Mouse (Mus musculus) forebrain, postnatal 0 days (tissue): ENCODE measurements around the gene Cryge. TPM values are rescaled to one million over a fixed set of nuclear protein-coding genes. Genes with fewer than 3 reads are reported as not detected.

Experiments used
- ATAC-seq: fragments of 200-750 bp; cut with Nextera tagmentation; 2 replicates; pipeline ENCODE4 v1.8.0; 2017; ENCODE audit warnings: mild to moderate bottlenecking, moderate library complexity
- DNase-seq: peaks from one replicate; pipeline ENCODE4 v3.0.0-alpha.2; 2015
- H3K27ac ChIP-seq: fragments of 300-500 bp; sonication (generic); 2 replicates; pipeline ENCODE4 v1.5.1; 2014; ENCODE audit warnings: low read depth, mild to moderate bottlenecking, antibody characterized with exemption, low read length, moderate library complexity, mixed read lengths
- H3K27me3 ChIP-seq: fragments of 300-500 bp; sonication (generic); 2 replicates; pipeline ENCODE4 v1.6.1; 2014; ENCODE audit warnings: mild to moderate bottlenecking, low read length, mixed read lengths; ENCODE audit not compliant: insufficient read depth
- H3K36me3 ChIP-seq: fragments of 300-500 bp; sonication (generic); 2 replicates; pipeline ENCODE4 v1.6.1; 2014; ENCODE audit warnings: mild to moderate bottlenecking, moderate library complexity; ENCODE audit not compliant: insufficient read depth
- H3K4me1 ChIP-seq: fragments of 300-500 bp; sonication (generic); 2 replicates; pipeline ENCODE4 v1.6.1; 2014; ENCODE audit warnings: antibody characterized with exemption; ENCODE audit not compliant: insufficient read depth
- H3K4me2 ChIP-seq: fragments of 300-500 bp; sonication (generic); 2 replicates; pipeline ENCODE4 v1.6.1; 2014; ENCODE audit warnings: low read depth, mild to moderate bottlenecking, moderate library complexity
- H3K4me3 ChIP-seq: fragments of 300-500 bp; sonication (generic); 2 replicates; pipeline ENCODE4 v1.5.1; 2014; ENCODE audit warnings: low read depth, low read length, mixed read lengths
- H3K9ac ChIP-seq: fragments of 300-500 bp; sonication (generic); 2 replicates; pipeline ENCODE4 v1.6.1; 2014; ENCODE audit warnings: mild to moderate bottlenecking
- H3K9me3 ChIP-seq: fragments of 300-500 bp; sonication (generic); 2 replicates; pipeline ENCODE4 v1.6.1; 2016; ENCODE audit warnings: low read length
- CTCF ChIP-seq: sonication (generic); IDR thresholded peaks from 2 replicates; pipeline ENCODE4 v1.5.1; 2016; ENCODE audit warnings: antibody characterized with exemption, control low read depth, low read depth
- WGBS: fragments of 180-500 bp; shearing (Covaris S2); extraction: QIAGEN DNeasy Blood & Tissue Kit; methylation state at CpG from one replicate; pipeline ENCODE4 v1.1.7; 2014; 5-methylcytosine and 5-hydroxymethylcytosine counted together
- polyA plus RNA-seq: library from polyadenylated mRNA; unstranded; fragments of >200 nt; fragmentation: Nextera tagmentation; extraction: Ambion mirVana; gene quantifications from 2 replicates; pipeline ENCODE4 v1.2.1, GENCODE M21; 2015
- total RNA-seq: library from RNA; depleted of rRNA; stranded (reverse); fragments of >200 nt; gene quantifications from 2 replicates; pipeline ENCODE4 v1.2.3, GENCODE M21; 2014; rRNA removed

Cryge gene
- total and polyA plus RNA-seq, 2 experiments from 2014 or later = not detected

DNA sequence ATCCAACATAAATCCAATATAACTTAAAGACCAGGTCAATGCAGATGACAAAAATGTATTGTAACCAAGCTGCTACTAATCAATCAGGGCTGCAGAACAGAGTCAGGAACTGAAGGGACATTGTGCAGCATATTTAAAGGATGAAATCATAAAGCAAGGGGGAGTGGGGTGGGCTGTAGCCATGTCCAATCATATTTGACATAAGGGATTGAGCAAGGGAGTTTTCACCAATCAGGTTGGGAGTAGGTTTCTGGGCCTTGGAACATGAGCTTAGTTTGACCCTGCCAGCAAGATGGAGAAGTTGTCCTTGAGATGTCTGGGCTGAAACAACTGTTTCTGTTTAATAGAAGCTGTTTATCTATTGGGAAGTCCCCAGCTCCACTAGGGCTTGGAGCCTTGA lies 18.3 kb downstream of the Cryge start, which contains the start of gene Akr1cl:
Gene Akr1cl (minus strand): TSS at position 119 of the 400 bp plus-strand sequence.
- Histone ChIP-seq H3K4me1 (no peaks in the 10 kb centered on the region), H3K9me3 (no peaks in the 10 kb centered on the region), H3K27ac (no peak within 1 kb of the TSS), H3K36me3 (no peaks in the 10 kb centered on the region), H3K4me3 (no peak within 1 kb of the TSS), H3K9ac (no peak within 1 kb of the TSS), H3K27me3 (no peaks in the 10 kb centered on the region), H3K4me2 (no peak within 1 kb of the TSS)
- DNase-seq = no peak
- ATAC-seq = no peak
- no peak for TF ChIP-seq CTCF

DNA sequence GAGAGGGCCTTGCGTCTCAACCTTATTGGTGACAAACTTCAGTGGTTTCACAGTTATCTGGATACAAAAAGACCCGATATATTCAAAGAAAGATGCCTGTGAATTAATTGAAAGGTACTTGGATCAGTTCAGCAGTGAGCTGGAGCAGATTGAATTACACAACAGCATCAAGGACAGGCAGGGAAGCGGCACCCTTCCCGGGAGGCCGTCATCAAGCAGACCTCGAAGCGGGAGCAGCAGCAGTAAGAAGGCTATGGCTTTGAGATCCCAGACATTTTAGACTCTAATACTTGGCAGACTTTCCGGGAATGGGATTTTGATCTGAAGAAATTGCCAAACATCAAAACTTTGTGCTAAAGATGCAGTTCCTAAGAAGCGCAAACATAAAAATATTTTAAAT lies 22.7 kb downstream of the Cryge start:
- TF ChIP-seq CTCF = no peak
- Histone ChIP-seq H3K27me3 (no peaks in the 10 kb centered on the region), H3K27ac (no peak overlapping the region), H3K4me3 (no peak overlapping the region), H3K9ac (no peak overlapping the region), H3K36me3 (no peaks in the 10 kb centered on the region), H3K4me1 (no peaks in the 10 kb centered on the region), H3K4me2 (no peak overlapping the region), H3K9me3 (no peaks in the 10 kb centered on the region)
- ATAC-seq (no peak), DNase-seq (no peak)
- 67% methylated on average over 9 of the region's 9 CpGs for WGBS

DNA sequence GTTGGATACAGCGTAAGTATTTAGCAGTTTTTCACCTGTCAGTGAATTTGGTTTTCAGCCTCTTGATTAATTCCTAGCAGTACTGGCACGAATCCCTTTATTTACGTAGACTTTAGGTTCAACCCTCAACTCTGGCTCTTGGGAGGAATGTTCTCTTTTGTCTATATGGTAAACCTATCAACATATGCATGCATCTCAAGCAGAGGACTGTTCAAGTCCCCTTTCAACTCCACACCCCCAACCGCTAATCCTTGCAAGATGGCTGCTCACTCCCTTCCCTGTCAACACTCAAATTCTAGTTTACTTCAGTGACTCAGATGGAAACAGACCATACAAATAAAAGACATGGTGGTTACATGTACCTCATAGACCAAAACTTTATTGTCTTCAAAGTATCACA lies 38.2 kb downstream of the Cryge start:
- ATAC-seq (no peak), DNase-seq (no peak)
- Histone ChIP-seq H3K4me1 (no peaks in the 10 kb centered on the region), H3K4me3 (no peak overlapping the region), H3K9me3 (no peaks in the 10 kb centered on the region), H3K9ac (no peak overlapping the region), H3K27me3 (no peaks in the 10 kb centered on the region), H3K4me2 (no peak overlapping the region), H3K36me3 (no peaks in the 10 kb centered on the region), H3K27ac (no peak overlapping the region)
- TF ChIP-seq CTCF = no peak
- WGBS = 82% methylated on average over 4 of the region's 4 CpGs

DNA sequence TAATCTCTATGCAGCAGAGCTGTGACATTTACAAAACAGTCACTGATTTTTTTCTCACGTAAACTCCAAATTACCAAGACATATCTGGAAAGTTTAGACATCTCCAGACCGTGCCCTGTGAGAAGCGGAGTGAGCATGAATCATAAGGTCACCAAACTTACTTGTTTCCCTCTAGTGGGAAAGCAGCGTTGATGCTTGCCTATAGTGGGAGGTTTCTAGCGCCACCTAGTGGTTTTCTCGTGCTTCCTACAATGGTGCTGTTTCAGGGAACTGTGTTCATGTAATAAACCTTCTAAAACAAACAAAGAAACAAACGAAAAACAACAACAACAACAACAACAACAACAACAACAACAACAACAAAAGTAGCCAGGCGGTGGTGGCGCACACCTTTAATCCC lies 40.8 kb downstream of the Cryge start:
- 11% methylated on average over 9 of the region's 9 CpGs for WGBS
- no peak overlapping the region for H3K4me2 ChIP-seq
- H3K4me3 ChIP-seq = no peak overlapping the region
- no peaks in the 10 kb centered on the region for H3K36me3 ChIP-seq
- no peaks in the 10 kb centered on the region for H3K9me3 ChIP-seq
- no peaks in the 10 kb centered on the region for H3K27me3 ChIP-seq
- ATAC-seq (peak; percentile 95), DNase-seq (peak; percentile 87)
- H3K9ac ChIP-seq = no peak overlapping the region
- TF ChIP-seq CTCF = peak; percentile 99
- no peak overlapping the region for H3K27ac ChIP-seq
- no peaks in the 10 kb centered on the region for H3K4me1 ChIP-seq

DNA sequence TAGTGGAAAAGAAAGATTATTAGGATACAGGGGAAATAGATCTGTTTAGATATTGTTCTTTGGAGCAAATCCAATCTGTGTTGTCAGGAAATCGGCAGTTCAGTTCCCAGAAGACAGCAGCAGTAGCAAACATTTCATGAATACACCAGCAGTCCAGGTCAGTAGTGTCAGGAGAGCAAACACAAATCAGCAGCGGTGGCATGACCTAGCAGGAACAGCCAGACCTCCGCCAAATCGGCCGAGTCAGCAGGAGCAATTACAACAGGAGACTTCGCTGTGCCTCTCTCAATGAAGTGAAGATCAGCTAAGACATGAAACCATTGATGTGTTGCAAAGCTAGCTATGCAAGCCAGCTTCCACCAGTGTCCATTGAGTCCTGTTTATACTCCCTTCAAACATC lies 45.4 kb downstream of the Cryge start:
- Histone ChIP-seq H3K27me3 (no peaks in the 10 kb centered on the region), H3K36me3 (no peaks in the 10 kb centered on the region), H3K4me2 (no peak overlapping the region), H3K9me3 (no peaks in the 10 kb centered on the region), H3K9ac (no peak overlapping the region), H3K4me3 (no peak overlapping the region), H3K4me1 (no peaks in the 10 kb centered on the region), H3K27ac (no peak overlapping the region)
- ATAC-seq = no peak
- WGBS = 96% methylated on average over 6 of the region's 6 CpGs
- no peak for DNase-seq
- TF ChIP-seq CTCF = no peak

DNA sequence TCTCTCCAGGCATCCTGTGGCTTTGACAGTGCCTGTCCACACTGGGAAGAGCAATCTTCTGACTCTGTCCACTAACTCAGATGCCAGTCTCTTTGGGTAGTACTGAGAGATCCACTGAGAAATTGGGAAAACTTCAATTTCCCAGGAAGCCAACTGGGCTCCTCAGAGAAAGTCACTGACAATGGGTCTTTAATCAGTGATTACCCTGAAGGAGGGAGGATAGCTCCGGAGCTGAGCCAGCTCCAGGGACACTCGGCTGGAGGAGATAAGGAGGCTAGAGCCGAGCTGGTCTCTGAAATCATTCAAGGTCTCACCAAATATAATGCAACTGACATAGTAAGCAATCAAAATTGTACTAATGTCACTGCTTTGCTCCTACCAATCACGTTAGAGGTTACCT lies 46.4 kb downstream of the Cryge start:
- Histone ChIP-seq H3K9ac (no peak overlapping the region), H3K9me3 (no peaks in the 10 kb centered on the region), H3K4me2 (no peak overlapping the region), H3K27ac (no peak overlapping the region), H3K4me3 (no peak overlapping the region), H3K27me3 (no peaks in the 10 kb centered on the region), H3K4me1 (no peaks in the 10 kb centered on the region), H3K36me3 (no peaks in the 10 kb centered on the region)
- WGBS = 83% methylated on average over 4 of the region's 4 CpGs
- ATAC-seq (no peak), DNase-seq (no peak)
- TF ChIP-seq CTCF = no peak

Other genes starting within 250 kb of the Cryge start
- 9.9 and 13.2 TPM in 2 replicates for gene Plekhm3, start 94.3 kb downstream of the Cryge start, total RNA-seq
- 2.5 and 5.3 TPM in 2 replicates for gene Plekhm3, start 94.3 kb downstream of the Cryge start, polyA plus RNA-seq
- gene Akr1cl, start 18.4 kb downstream of the Cryge start, total RNA-seq = not detected in 2 replicates
- not detected in 2 replicates for gene Akr1cl, start 18.4 kb downstream of the Cryge start, polyA plus RNA-seq
- not detected in 2 replicates for gene Crygd, start 12.3 kb upstream of the Cryge start, total RNA-seq
- not detected in 2 replicates for gene Crygd, start 12.3 kb upstream of the Cryge start, polyA plus RNA-seq
- gene Crygc, start 22.5 kb upstream of the Cryge start, total RNA-seq = not detected in 2 replicates
- not detected in 2 replicates for gene Crygc, start 22.5 kb upstream of the Cryge start, polyA plus RNA-seq
- gene Crygb, start 31.1 kb upstream of the Cryge start, total RNA-seq = not detected in 2 replicates
- 0.31 and 0.52 TPM in 2 replicates for gene Crygb, start 31.1 kb upstream of the Cryge start, polyA plus RNA-seq
- gene Cryga, start 52.2 kb upstream of the Cryge start, total RNA-seq = not detected in 2 replicates
- gene Cryga, start 52.2 kb upstream of the Cryge start, polyA plus RNA-seq = 0.39 and 0.44 TPM in 2 replicates
- gene Gm28845, start 68.4 kb upstream of the Cryge start, total RNA-seq = 0.92 TPM in 1 of 2 replicates, not detected in the other
- 0.52 TPM in 1 of 2 replicates, not detected in the other for gene Gm28845, start 68.4 kb upstream of the Cryge start, polyA plus RNA-seq
- 6.5 and 9.8 TPM in 2 replicates for gene D630023F18Rik, start 72.1 kb upstream of the Cryge start, total RNA-seq
- 8.2 and 12.3 TPM in 2 replicates for gene D630023F18Rik, start 72.1 kb upstream of the Cryge start, polyA plus RNA-seq
- gene Idh1, start 135.4 kb upstream of the Cryge start, total RNA-seq = 366 and 375 TPM in 2 replicates
- 436 and 453 TPM in 2 replicates for gene Idh1, start 135.4 kb upstream of the Cryge start, polyA plus RNA-seq
- gene Pikfyve, start 135.5 kb upstream of the Cryge start, total RNA-seq = 33.6 and 42.6 TPM in 2 replicates
- gene Pikfyve, start 135.5 kb upstream of the Cryge start, polyA plus RNA-seq = 8.3 and 9.9 TPM in 2 replicates
- gene Pth2r, start 230.9 kb upstream of the Cryge start, total RNA-seq = 2.6 and 3.4 TPM in 2 replicates
- gene Pth2r, start 230.9 kb upstream of the Cryge start, polyA plus RNA-seq = 1.5 and 2.6 TPM in 2 replicates